Mouse (Mus musculus) liver, embryonic 14.5 days (tissue): ENCODE measurements around the gene Spata25.

Source experiments
- CTCF ChIP-seq: IDR thresholded peaks from 2 replicates; pipeline ENCODE4 v1.5.1; 2016; ENCODE audit warnings: antibody characterized with exemption, low read depth, control low read depth
- EP300 ChIP-seq: IDR thresholded peaks from 2 replicates; pipeline ENCODE4 v1.6.1; 2016; ENCODE audit warnings: antibody characterized with exemption, low read depth

GRCm38 (mm10) chr2:164787779-164788178, 40.6 kb downstream of the Spata25 start:
- no peak for TF ChIP-seq CTCF
- no peak for TF ChIP-seq EP300
